Mouse (Mus musculus): ENCODE results near the gene Arhgap40.
A peak's percentile ranks its signal among the peaks of the same experiment; 100 is the strongest.

Gene Arhgap40

GRCm38 (mm10) chr2:158550067-158550466, 37.5 kb downstream of the Arhgap40 start:
- peak; percentile 16 to 44 for DNase-seq (ENCODE audit: low spot score in 2 of 2)

GRCm38 (mm10) chr2:158554366-158554765, 41.8 kb downstream of the Arhgap40 start:
- DNase-seq (ENCODE audit: low spot score in 2 of 2) = no peak

DNA sequence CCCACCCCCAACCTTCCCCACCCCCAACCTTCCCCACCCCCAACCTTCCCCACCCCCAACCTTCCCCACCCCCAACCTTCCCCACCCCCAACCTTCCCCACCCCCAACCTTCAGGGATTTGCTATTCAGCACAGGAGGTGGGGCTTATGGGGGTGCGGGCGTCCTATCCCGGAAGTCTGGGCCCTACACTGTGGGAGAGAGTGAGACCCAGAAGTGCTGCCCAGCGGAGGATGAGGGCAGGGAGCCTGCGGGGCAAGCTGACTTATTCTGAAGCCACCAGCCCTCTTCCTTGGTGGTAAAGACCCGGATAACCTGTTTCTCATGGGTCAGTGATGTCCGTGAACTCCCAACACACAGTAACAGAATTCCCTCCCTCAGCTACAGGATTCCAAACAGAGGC, 42.7 kb downstream of the Arhgap40 start:
- DNase-seq (ENCODE audit: low spot score in 2 of 2) = peak; percentile 48 to 52

GRCm38 (mm10) chr2:158555812-158556211, 43.2 kb downstream of the Arhgap40 start:
- no peak for DNase-seq (ENCODE audit: low spot score in 2 of 2)

DNA sequence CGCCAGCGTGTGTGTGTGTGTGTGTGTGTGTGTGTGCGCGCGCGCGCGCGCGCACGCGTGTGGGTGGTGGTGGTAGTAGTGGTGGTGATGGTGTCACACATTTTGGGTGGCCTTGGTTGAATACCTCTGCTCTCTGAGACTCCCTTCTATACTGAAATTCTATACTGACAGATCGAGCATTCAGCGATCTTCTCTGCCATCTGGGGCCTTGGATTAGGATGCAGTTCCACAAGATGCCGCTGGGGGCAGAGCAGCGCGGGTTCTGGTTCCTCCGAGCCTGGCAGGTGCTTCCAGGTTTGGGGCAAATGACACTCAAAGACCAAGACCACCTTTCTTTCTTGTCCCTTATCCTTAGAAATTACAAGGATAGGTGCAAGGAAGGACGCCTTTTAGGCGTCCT, 43.6 kb downstream of the Arhgap40 start:
- peak; percentile 18 to 50 for DNase-seq (ENCODE audit: low spot score in 2 of 2)

- DNase-seq (ENCODE audit: low spot score in 2 of 2) = no peak
Observed at GRCm38 (mm10) chr2:158556750-158557149, 44.2 kb downstream of the Arhgap40 start.

DNA sequence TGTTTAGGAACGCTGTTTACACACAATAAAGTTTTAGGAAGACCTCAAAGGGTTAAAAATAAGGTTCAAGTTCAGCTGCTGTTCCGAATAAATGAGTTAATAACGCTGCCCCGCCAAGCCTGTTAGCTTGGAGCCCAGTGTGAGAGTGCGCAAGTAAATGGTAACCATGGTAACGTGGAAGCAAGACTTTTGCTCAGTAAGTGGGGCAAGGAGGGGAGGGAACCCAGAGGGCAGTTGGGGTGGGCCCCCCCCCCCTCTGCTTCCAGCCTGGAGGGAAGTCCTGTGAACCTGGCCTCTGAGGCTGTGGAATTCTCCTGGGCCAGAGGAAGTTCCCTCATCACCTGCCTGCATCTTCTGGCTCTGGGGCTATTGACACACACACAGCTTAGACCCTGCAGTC, 47.3 kb downstream of the Arhgap40 start:
- DNase-seq (ENCODE audit: low spot score in 2 of 2) = no peak

GRCm38 (mm10) chr2:158560801-158561200, 48.2 kb downstream of the Arhgap40 start:
- no peak for DNase-seq (ENCODE audit: low spot score in 2 of 2)

- DNase-seq (ENCODE audit: low spot score in 2 of 2) = no peak
Observed at GRCm38 (mm10) chr2:158561371-158562144, 49.0 kb downstream of the Arhgap40 start.

GRCm38 (mm10) chr2:158570421-158571081, 58.0 kb downstream of the Arhgap40 start:
- peak in 1 of 2 experiments; percentile 13 for DNase-seq (ENCODE audit: low spot score in 2 of 2)

DNA sequence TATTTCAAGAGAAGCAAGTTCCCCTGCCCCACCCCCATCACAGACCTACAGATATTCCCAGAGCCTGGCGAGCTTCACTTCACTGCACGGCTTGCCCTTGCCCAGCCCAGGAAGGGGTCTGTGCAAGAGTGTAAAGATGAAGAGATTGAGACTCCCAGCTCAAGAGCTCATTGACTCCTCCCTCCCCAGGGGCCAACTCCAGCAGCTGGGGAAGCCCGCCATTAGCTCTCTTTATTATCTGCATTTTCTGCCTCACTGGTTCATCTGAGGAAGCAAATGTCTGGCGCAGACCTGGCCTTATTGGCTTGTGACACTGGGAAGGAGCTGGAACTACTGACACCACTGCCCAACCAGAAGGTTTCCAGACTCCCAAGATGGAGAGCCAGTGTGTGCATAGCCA, 67.4 kb downstream of the Arhgap40 start:
- no peak for DNase-seq (ENCODE audit: low spot score in 2 of 2)

DNA sequence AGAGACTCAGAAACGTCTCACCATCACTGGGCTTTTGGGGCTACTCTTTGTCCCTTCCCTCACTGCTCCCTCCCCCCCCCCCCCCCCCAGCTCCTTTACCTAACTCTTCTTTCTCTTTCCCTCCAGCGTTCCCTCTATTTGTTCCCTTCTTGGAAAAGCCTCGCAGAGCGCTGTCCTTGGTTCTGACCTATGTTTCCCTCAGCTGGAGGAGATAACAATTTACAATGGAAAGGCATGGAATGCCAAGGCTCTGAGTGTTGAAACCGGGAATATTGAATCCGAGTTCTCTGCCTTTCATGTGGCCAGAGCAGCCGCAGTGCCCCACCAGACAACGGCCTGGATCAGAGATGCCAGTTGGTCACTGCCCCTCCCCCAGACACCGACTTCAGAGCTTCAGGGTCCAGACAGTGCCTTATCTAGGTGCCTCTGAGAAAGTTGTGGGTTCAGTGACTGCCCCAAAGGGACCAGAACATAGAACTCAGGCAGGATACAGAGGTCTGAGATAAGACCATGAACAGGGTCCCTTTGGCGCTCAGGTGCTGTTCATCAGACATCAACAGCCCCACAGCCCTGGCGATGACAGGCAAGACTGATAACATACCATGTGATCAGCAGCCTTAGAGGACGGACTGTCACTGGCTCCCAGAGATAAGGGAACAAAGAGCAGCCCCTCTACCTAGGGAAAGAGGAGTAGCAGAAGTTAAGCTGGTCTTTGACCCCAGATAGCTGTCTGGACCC, 72.2 kb downstream of the Arhgap40 start:
- DNase-seq (ENCODE audit: low spot score in 2 of 2) = no peak

- DNase-seq (ENCODE audit: low spot score in 2 of 2) = no peak
Observed at GRCm38 (mm10) chr2:158588524-158589271, 76.1 kb downstream of the Arhgap40 start.

DNA sequence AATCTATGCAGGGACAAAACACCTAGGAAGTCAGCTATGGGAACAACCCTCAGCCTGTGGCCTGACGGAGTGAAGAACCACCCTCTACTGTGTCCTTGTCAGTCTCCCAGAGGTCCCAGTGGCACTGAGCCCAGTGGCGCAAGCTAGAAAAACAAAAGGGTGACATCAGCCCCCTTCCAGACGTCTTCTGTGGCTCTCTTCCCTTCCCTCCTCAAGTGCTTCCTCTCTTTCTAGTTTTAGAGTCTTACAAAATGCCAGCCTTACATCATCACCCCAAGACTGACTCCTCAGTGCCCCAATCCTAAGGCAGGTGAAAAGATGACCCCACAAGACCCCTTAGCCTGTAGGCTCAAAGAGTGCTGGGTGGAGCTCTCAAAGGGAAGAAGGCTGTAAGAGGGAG, 77.9 kb downstream of the Arhgap40 start:
- no peak for DNase-seq (ENCODE audit: low spot score in 2 of 2)

DNA sequence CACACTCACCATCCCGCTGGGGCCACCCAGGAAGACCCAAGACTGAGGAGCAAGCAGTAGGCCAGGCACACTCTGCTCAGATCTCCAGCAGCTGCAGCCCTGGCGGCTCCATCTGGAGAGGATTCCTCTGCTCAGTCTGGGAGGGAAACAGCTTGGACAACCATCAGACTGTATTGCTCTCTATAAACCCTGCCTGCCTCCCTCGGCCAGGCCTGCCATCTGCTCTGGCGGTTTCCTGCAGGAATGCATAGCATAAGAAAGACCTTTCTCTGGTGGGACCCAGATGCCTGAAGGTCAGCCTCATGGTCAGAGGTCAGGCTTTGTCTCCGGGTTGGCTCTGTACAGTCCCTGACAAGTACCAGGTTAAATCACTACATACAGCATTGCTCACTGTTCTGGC, 78.7 kb downstream of the Arhgap40 start:
- no peak for DNase-seq (ENCODE audit: low spot score in 2 of 2)

DNA sequence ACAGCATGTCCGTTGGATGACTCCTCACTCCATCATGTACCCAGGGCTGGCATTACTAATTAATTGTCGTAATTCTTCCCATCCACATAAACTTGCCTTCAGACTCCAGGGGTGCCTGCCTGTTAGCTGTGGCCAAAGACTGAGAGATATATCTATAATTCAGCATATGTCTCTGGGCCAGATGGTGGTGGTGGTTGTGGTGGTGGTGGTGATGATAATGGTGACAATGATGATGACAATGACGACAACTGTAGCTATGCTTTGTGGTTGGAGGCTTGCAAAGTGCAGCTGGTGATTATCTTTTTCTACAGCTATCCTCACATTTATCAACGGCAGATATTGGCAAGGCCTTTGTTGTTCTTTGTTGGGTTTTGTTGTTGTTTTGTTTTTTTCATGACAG, 80.8 kb downstream of the Arhgap40 start:
- no peak for DNase-seq (ENCODE audit: low spot score in 2 of 2)

DNA sequence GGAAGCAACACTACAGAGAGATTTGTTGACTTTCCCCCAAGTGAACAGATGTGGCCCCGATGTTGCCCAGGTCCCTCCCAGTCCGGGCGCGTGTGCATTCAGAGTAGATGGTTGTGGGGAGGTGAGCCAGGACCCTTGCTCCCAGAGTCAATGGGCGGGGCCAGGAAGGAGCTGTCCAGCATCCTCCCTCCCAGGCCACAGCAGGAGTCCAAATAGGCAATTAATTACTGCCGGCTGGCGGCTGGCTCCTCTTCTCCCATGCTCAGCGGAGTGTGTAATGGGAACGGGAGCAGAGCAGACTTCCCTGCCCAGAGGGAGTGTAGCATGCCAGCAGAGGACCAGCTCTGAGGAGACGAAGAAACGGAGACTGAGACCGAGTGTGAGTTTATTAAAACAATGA, 82.5 kb downstream of the Arhgap40 start:
- DNase-seq (ENCODE audit: low spot score in 2 of 2) = no peak

DNA sequence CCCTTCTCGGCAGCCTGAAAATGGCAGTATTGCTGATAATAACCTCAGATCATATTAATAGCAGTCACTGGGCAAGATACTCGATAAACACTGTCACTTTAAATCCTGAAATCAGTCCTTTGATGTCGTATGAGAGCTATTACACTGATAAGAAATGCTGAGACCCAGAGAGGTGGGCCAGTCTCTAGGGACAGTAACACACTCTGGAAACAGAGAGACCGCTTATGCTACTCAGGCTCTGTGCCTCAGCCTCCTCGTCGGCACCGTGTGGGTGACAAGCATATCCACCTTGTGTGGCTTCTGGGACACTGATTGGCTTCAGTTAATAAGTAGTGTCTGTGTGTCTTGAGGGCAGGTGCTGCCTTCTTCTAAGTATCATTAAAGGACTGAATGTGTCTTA, 83.0 kb downstream of the Arhgap40 start:
- no peak for DNase-seq (ENCODE audit: low spot score in 2 of 2)

DNA sequence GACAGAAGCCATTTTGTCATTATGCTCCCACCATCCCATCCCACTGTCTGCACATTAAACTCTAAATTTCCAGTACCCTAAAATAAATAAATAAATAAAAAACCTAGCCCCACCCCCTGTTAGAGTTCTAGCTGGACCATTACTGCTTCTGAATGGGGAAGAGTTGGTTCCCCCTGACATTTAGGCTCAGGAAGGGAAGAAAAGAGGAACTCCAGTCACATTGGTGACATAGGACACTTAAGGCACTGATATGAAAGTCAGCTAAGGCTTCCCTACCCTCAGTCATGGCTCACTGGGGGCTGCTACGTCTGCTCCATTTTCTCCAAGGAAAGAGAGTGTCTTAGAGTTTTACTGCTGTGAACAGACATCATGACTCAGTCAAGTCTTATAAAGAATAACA, 84.2 kb downstream of the Arhgap40 start:
- no peak for DNase-seq (ENCODE audit: low spot score in 2 of 2)
